Mouse (Mus musculus): ENCODE data around the gene Armc12.

The Armc12 gene

GRCm38 (mm10) chr17:28530506-28530905, at the start of gene Armc12:
Gene Armc12 (plus strand): TSS chr17:28530806.
- no peak for DNase-seq (ENCODE audit: low spot score)

- no peak for DNase-seq (ENCODE audit: low spot score)
These were observed 45.7 kb upstream of the Armc12 start for GRCm38 (mm10) chr17:28484704-28485445.

- DNase-seq (ENCODE audit: low spot score), result peak; percentile 33
These were observed 45.1 kb upstream of the Armc12 start for GRCm38 (mm10) chr17:28485446-28485948.

- peak; percentile 98 for DNase-seq (ENCODE audit: low spot score)
These were observed 44.6 kb upstream of the Armc12 start for GRCm38 (mm10) chr17:28485977-28486400.

GRCm38 (mm10) chr17:28486720-28487119, 43.9 kb upstream of the Armc12 start:
- no peak for DNase-seq (ENCODE audit: low spot score)

- no peak for DNase-seq (ENCODE audit: low spot score)
These were observed 42.9 kb upstream of the Armc12 start for GRCm38 (mm10) chr17:28487584-28488257.

GRCm38 (mm10) chr17:28488258-28489013, 42.2 kb upstream of the Armc12 start:
- DNase-seq (ENCODE audit: low spot score), result no peak

- DNase-seq (ENCODE audit: low spot score), result no peak
These were observed 39.4 kb upstream of the Armc12 start for GRCm38 (mm10) chr17:28491035-28491770.

GRCm38 (mm10) chr17:28495832-28496231, 34.8 kb upstream of the Armc12 start:
- DNase-seq (ENCODE audit: low spot score), result no peak

GRCm38 (mm10) chr17:28499190-28499589, 31.4 kb upstream of the Armc12 start:
- no peak for DNase-seq (ENCODE audit: low spot score)

- DNase-seq (ENCODE audit: low spot score), result no peak
These were observed 30.1 kb upstream of the Armc12 start for GRCm38 (mm10) chr17:28500465-28500864.

GRCm38 (mm10) chr17:28502196-28502821, 28.3 kb upstream of the Armc12 start:
- peak; percentile 75 for DNase-seq (ENCODE audit: low spot score)

GRCm38 (mm10) chr17:28504182-28504581, 26.4 kb upstream of the Armc12 start:
- no peak for DNase-seq (ENCODE audit: low spot score)

- no peak for DNase-seq (ENCODE audit: low spot score)
These were observed 25.0 kb upstream of the Armc12 start for GRCm38 (mm10) chr17:28505591-28505990.

- DNase-seq (ENCODE audit: low spot score), result no peak
These were observed 23.7 kb upstream of the Armc12 start for GRCm38 (mm10) chr17:28506895-28507294.

- peak; percentile 80 for DNase-seq (ENCODE audit: low spot score)
These were observed 23.1 kb upstream of the Armc12 start for GRCm38 (mm10) chr17:28507496-28507895.

- DNase-seq (ENCODE audit: low spot score), result no peak
These were observed 19.9 kb upstream of the Armc12 start for GRCm38 (mm10) chr17:28510445-28511342.

- DNase-seq (ENCODE audit: low spot score), result no peak
These were observed 18.7 kb upstream of the Armc12 start for GRCm38 (mm10) chr17:28511616-28512541.

GRCm38 (mm10) chr17:28512696-28513095, 17.9 kb upstream of the Armc12 start:
- peak; percentile 65 for DNase-seq (ENCODE audit: low spot score)
